Mouse (Mus musculus): ENCODE measurements around the gene Astl.

- no peak for TF ChIP-seq CTCF (IDR thresholded peaks at IDR 0.05; ENCODE audit: borderline replicate concordance, control insufficient read depth, extremely low read depth, insufficient read depth, low read length, poor library complexity)
- no peak for TF ChIP-seq POLR2A (IDR thresholded peaks at IDR 0.05; ENCODE audit: control insufficient read depth, extremely low read depth, insufficient read depth, low read length, poor library complexity)
These were observed 25.3 kb downstream of the Astl start for GRCm38 (mm10) chr2:127363696-127364095.

Measured in thymus, adult 2 months (tissue).